ENCODE assay signal across 1 mouse cellular context in the genomic region with DNA sequence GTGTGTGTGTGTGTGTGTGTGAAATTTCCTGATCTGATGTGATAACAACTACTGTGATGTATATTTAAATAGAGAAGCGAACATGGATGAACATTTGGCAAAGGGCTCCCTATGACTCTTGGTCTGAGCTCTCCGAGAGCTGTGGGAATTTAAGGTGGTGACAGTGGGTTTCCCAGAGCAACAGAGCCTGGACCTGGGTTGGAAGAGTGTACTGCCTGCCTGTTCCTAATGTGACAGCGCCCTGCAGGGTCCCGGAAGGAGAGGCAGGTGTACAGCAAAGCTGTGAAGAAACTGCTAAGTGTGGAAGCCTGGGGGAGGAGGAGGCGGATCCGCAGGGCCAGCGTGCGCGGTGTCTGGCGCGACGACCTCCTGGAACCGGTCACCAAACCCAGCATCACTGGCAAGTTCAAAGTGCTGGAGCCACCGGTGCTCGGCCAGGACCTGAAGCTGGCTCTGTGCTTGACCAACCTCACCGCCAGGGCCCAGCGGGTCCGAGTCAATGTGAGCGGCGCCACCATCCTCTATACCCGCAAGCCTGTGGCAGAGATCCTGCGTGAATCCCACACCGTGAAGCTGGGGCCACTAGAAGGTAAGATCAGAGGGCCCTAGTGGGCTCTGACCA.
TF ChIP-seq lines count a peak whose summit lies in the region.

No protein-coding gene starts in this region.

TF ChIP-seq in ES-E14, 5 proteins besides CTCF, POLR2A, EP300 and RAD21:
- TF ChIP-seq CHD2 (IDR thresholded peaks at IDR 0.05; ENCODE audit: low read depth, low read length) = no peak
- no peak for TF ChIP-seq MAFK (IDR thresholded peaks at IDR 0.05; ENCODE audit: insufficient read depth, low read depth, low read length)
- no peak for TF ChIP-seq ZC3H11A (IDR thresholded peaks at IDR 0.05; ENCODE audit: borderline replicate concordance, low read depth, low read length)
- TF ChIP-seq ZNF384 (IDR thresholded peaks at IDR 0.05; ENCODE audit: low read depth, low read length) = no peak
- no peak for TF ChIP-seq HCFC1 (IDR thresholded peaks at IDR 0.05; ENCODE audit: borderline replicate concordance, insufficient read depth, low read length)
TF ChIP-seq in ES-E14: peak in this region for 0.
